Mouse (Mus musculus) liver, adult 2 months (tissue): ENCODE data around the gene Olfr1431. TPM values are rescaled to one million over a fixed set of nuclear protein-coding genes. Genes with fewer than 3 reads are reported as not detected.

Experiments used
- DNase-seq: peaks from one replicate; pipeline ENCODE4 v3.0.0-alpha.2; 2011; ENCODE audit warnings: low read depth, low spot score; ENCODE audit errors: extremely low read depth
- H3K27ac ChIP-seq: fragments of 200-500 bp; replicated peaks from 2 replicates; pipeline ENCODE4 v1.5.1; 2012; ENCODE audit warnings: low read depth, mild to moderate bottlenecking, control low read depth, inconsistent platforms, low read length; ENCODE audit not compliant: insufficient read depth
- H3K27me3 ChIP-seq: fragments of 200-500 bp; 2 replicates; pipeline ENCODE4 v1.6.1; 2012; ENCODE audit warnings: mild to moderate bottlenecking, moderate library complexity, low read length, inconsistent platforms; ENCODE audit not compliant: control insufficient read depth, insufficient read depth
- H3K36me3 ChIP-seq: fragments of 200-500 bp; 2 replicates; pipeline ENCODE4 v1.6.1; 2012; ENCODE audit warnings: low read length, inconsistent platforms; ENCODE audit not compliant: control insufficient read depth, insufficient read depth
- H3K4me1 ChIP-seq: fragments of 200-500 bp; 2 replicates; pipeline ENCODE4 v1.6.1; 2011; ENCODE audit warnings: low read length; ENCODE audit not compliant: control insufficient read depth, insufficient read depth
- H3K4me3 ChIP-seq: fragments of 200-500 bp; 2 replicates; pipeline ENCODE4 v1.5.1; 2011; ENCODE audit warnings: low read depth, mild to moderate bottlenecking, control low read depth, low read length, moderate library complexity; ENCODE audit not compliant: insufficient read depth
- H3K79me2 ChIP-seq: fragments of 200-500 bp; 2 replicates; pipeline ENCODE4 v1.6.1; 2012; ENCODE audit warnings: inconsistent platforms, mild to moderate bottlenecking, low read length, moderate library complexity; ENCODE audit not compliant: control insufficient read depth, insufficient read depth
- H3K9ac ChIP-seq: fragments of 200-500 bp; 2 replicates; pipeline ENCODE4 v1.6.1; 2012; ENCODE audit warnings: low read depth, mild to moderate bottlenecking, control low read depth, inconsistent platforms, low read length
- CTCF ChIP-seq: fragments of 200-500 bp; IDR thresholded peaks from 2 replicates; pipeline ENCODE4 v1.5.1; 2011; ENCODE audit warnings: low read depth, low read length, control low read depth
- POLR2A ChIP-seq: fragments of 200-500 bp; IDR thresholded peaks from 2 replicates; pipeline ENCODE4 v1.6.1; 2011; ENCODE audit warnings: low read length, control low read depth; ENCODE audit not compliant: insufficient read depth; ENCODE audit errors: extremely low read depth
- WGBS: fragments of 180-500 bp; shearing (Covaris S2); methylation state at CpG from one replicate; pipeline ENCODE4 v1.1.7; 2018; 5-methylcytosine and 5-hydroxymethylcytosine counted together
- polyA plus RNA-seq: library from polyadenylated mRNA; depleted of rRNA; stranded (reverse); fragments of >200 nt; gene quantifications from 2 replicates; pipeline ENCODE4 v1.2.3, GENCODE M21; 2012; rRNA removed
- total RNA-seq: library from RNA; depleted of rRNA; stranded (reverse); fragments of >200 nt; gene quantifications from 2 replicates; pipeline ENCODE4 v1.2.3, GENCODE M21; 2014; rRNA removed

Olfr1431 gene
- total and polyA plus RNA-seq, 2 experiments: not detected

GRCm38 (mm10) chr19:12260732-12261131 is 60.3 kb downstream of the Olfr1431 start, which contains the start of gene Olfr235:
Gene Olfr235 (plus strand): TSS chr19:12261032.
- Histone ChIP-seq H3K36me3 (no peaks in the 10 kb centered on the region), H3K27me3 (no peaks in the 10 kb centered on the region), H3K4me1 (no peaks in the 10 kb centered on the region), H3K27ac (no peak within 1 kb of the TSS), H3K79me2 (no peaks in the 10 kb centered on the region), H3K9ac (no peak within 1 kb of the TSS), H3K4me3 (no peak within 1 kb of the TSS)
- whole genome bisulfite sequencing: 53% methylated on average over 1 of the region's 1 CpGs
- no peak for DNase-seq
- TF ChIP-seq CTCF (no peak), POLR2A (no peak)

Other genes starting within 250 kb of the Olfr1431 start
- 22.8 and 27.9 TPM in 2 replicates for gene Osbp, start 234.7 kb upstream of the Olfr1431 start, total RNA-seq
- gene Osbp, start 234.7 kb upstream of the Olfr1431 start, polyA plus RNA-seq: 13.4 and 14.1 TPM in 2 replicates
- not detected in 2 replicates for gene Olfr1423, start 159.3 kb upstream of the Olfr1431 start, total RNA-seq
- not detected in 2 replicates for gene Olfr1423, start 159.3 kb upstream of the Olfr1431 start, polyA plus RNA-seq
- not detected in 2 replicates for gene Olfr1424, start 138.0 kb upstream of the Olfr1431 start, total RNA-seq
- gene Olfr1424, start 138.0 kb upstream of the Olfr1431 start, polyA plus RNA-seq: not detected in 2 replicates
- gene Olfr1425, start 122.9 kb upstream of the Olfr1431 start, total RNA-seq: not detected in 2 replicates
- not detected in 2 replicates for gene Olfr1425, start 122.9 kb upstream of the Olfr1431 start, polyA plus RNA-seq
- gene Olfr1426, start 108.6 kb upstream of the Olfr1431 start, total RNA-seq: not detected in 2 replicates
- gene Olfr1426, start 108.6 kb upstream of the Olfr1431 start, polyA plus RNA-seq: not detected in 2 replicates
- gene Olfr1427, start 97.3 kb upstream of the Olfr1431 start, total RNA-seq: not detected in 2 replicates
- gene Olfr1427, start 97.3 kb upstream of the Olfr1431 start, polyA plus RNA-seq: not detected in 2 replicates
- not detected in 2 replicates for gene Olfr1428, start 84.7 kb upstream of the Olfr1431 start, total RNA-seq
- gene Olfr1428, start 84.7 kb upstream of the Olfr1431 start, polyA plus RNA-seq: not detected in 2 replicates
- not detected in 2 replicates for gene Olfr76, start 77.4 kb upstream of the Olfr1431 start, total RNA-seq
- gene Olfr76, start 77.4 kb upstream of the Olfr1431 start, polyA plus RNA-seq: not detected in 2 replicates
- gene Olfr1555-ps1, start 30.5 kb upstream of the Olfr1431 start, total RNA-seq: not detected in 2 replicates
- gene Olfr1555-ps1, start 30.5 kb upstream of the Olfr1431 start, polyA plus RNA-seq: not detected in 2 replicates
- gene Olfr1432, start 32.0 kb downstream of the Olfr1431 start, total RNA-seq: not detected in 2 replicates
- gene Olfr1432, start 32.0 kb downstream of the Olfr1431 start, polyA plus RNA-seq: not detected in 2 replicates
- not detected in 2 replicates for gene Olfr262, start 41.0 kb downstream of the Olfr1431 start, total RNA-seq
- gene Olfr262, start 41.0 kb downstream of the Olfr1431 start, polyA plus RNA-seq: not detected in 2 replicates
- gene Olfr235, start 60.4 kb downstream of the Olfr1431 start, total RNA-seq: not detected in 2 replicates
- not detected in 2 replicates for gene Olfr235, start 60.4 kb downstream of the Olfr1431 start, polyA plus RNA-seq
- not detected in 2 replicates for gene Olfr1434, start 79.2 kb downstream of the Olfr1431 start, total RNA-seq
- not detected in 2 replicates for gene Olfr1434, start 79.2 kb downstream of the Olfr1431 start, polyA plus RNA-seq
- gene Olfr1436, start 98.5 kb downstream of the Olfr1431 start, total RNA-seq: not detected in 2 replicates
- gene Olfr1436, start 98.5 kb downstream of the Olfr1431 start, polyA plus RNA-seq: not detected in 2 replicates
- gene Olfr1437, start 124.5 kb downstream of the Olfr1431 start, total RNA-seq: not detected in 2 replicates
- gene Olfr1437, start 124.5 kb downstream of the Olfr1431 start, polyA plus RNA-seq: not detected in 2 replicates
- gene Olfr1438-ps1, start 135.3 kb downstream of the Olfr1431 start, total RNA-seq: not detected in 2 replicates
- not detected in 2 replicates for gene Olfr1438-ps1, start 135.3 kb downstream of the Olfr1431 start, polyA plus RNA-seq
- gene Olfr1440, start 186.6 kb downstream of the Olfr1431 start, total RNA-seq: not detected in 2 replicates
- not detected in 2 replicates for gene Olfr1440, start 186.6 kb downstream of the Olfr1431 start, polyA plus RNA-seq
- not detected in 2 replicates for gene Olfr1441, start 216.8 kb downstream of the Olfr1431 start, total RNA-seq
- not detected in 2 replicates for gene Olfr1441, start 216.8 kb downstream of the Olfr1431 start, polyA plus RNA-seq
- not detected in 2 replicates for gene Pfpl, start 227.3 kb downstream of the Olfr1431 start, total RNA-seq
- not detected in 2 replicates for gene Pfpl, start 227.3 kb downstream of the Olfr1431 start, polyA plus RNA-seq